Comparison of ENCODE assay signal across 14 mouse cellular contexts in genomic region chr11:25901666-25902065, GRCm38 (mm10).
"Had no signal": no experiment of that assay in that cellular context is flagged by ENCODE, and none has a peak within 500 bp of the region (broad histone marks: within the 10 kb centered on the region; RNA-seq: fewer than 3 reads in every experiment).

No protein-coding gene starts in this region.

- DNase-seq: gastrocnemius, adult 2 months; gastrocnemius, postnatal 10 days; gastrocnemius, postnatal 25 days; heart, adult 18-20 months; heart, postnatal 10 days; heart, postnatal 4 days; kidney, adult 18-20 months; kidney, adult 8-10 months; kidney, postnatal 10 days; kidney, postnatal 25 days; kidney, postnatal 4 days; layer of hippocampus, adult 9-11 months; layer of hippocampus, postnatal 36 days; left cerebral cortex, postnatal 4 days had no signal
